In the genomic region with DNA sequence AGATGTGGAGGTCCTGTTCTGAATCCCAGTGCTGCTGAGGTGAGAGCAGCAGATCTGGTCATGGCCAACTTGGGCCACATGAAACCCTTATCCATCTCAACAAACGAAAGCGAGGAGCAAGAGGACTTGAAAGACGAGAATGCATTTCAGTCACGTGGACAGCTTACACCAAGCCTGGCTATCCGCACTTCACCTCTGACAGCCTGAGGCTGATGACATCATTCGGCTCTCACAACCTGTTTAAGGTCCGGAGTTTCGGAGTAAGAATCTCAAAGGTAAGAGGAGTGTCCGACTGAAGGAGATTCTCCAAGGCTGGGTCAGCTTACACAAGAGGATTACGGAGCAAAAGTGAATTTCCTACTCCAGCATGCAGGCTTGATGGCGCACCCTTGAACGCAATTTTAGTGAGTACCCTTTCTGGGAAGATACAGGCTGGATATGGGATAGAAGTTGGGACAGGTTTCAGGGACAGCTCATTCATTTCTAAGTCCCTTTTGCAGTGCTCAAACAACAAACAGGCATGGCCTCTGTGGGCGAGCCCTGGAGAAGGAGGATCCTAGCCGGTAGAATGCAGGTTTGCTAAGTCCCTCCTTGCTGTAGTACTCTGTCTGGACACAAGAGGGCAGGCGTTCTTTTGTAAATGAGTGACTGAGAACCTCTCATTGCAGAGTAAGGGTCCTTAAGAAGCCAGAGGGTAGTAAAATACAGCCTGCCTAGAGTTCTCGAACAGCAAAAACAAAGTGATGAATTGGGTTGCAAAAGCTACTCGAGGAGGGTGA, we compare ENCODE assay signal across 7 mouse cellular contexts. TPM values are rescaled to one million over a fixed set of nuclear protein-coding genes. Genes with fewer than 3 reads are reported as not detected.
DNase-seq lines count a peak whose midpoint lies in the region; ATAC-seq and TF ChIP-seq lines count a peak whose summit lies in the region.

No protein-coding gene starts in this region.

- no peaks in the 10 kb centered on the region for H3K27me3 ChIP-seq in hindbrain, postnatal 0 days (ENCODE audit: insufficient read depth, low read length)
- H3K27me3 ChIP-seq in small intestine, adult 2 months (ENCODE audit: control insufficient read depth, insufficient read depth, low read length), result no peaks in the 10 kb centered on the region

- peak; percentile 48 to 54 for DNase-seq in gastrocnemius, adult 8-10 months (ENCODE audit: low spot score in 2 of 2)
- peak; percentile 88 for DNase-seq in hindbrain, postnatal 0 days (ENCODE audit: low spot score)
- peak; percentile 78 to 89 for DNase-seq in left cerebral cortex, adult 18-20 months (ENCODE audit: low spot score in 2 of 2)

- peak; percentile 81 for TF ChIP-seq CTCF in hindbrain, postnatal 0 days (IDR thresholded peaks at IDR 0.05; ENCODE audit: low read depth)
- TF ChIP-seq CTCF in small intestine, adult 2 months (IDR thresholded peaks at IDR 0.05; ENCODE audit: extremely low read depth, insufficient read length, insufficient replicate concordance, low read depth, low read length), result peak; percentile 55; the same call in 1 of the 2 replicates

- WGBS in hindbrain, postnatal 0 days, result 54% methylated on average over 17 of the region's 17 CpGs
- WGBS in small intestine, adult 2 months, result 57% methylated on average over 17 of the region's 17 CpGs

- H3K4me2 ChIP-seq in hindbrain, postnatal 0 days (ENCODE audit: low read depth, low read length), result 0 out of 2 replicates have a peak overlapping the region, but pooled peaks have one; percentile 13

- H3K4me1 ChIP-seq in hindbrain, postnatal 0 days (ENCODE audit: insufficient read depth, low read length), result no peaks in the 10 kb centered on the region
- peaks cover 3% of the 10 kb centered on the region; the same call in 1 of the 2 replicates for H3K4me1 ChIP-seq in small intestine, adult 2 months (ENCODE audit: control insufficient read depth, insufficient read depth, insufficient read length, low read length)

- H3K36me3 ChIP-seq in hindbrain, postnatal 0 days (ENCODE audit: insufficient read depth, low read length), result no peaks in the 10 kb centered on the region
- H3K36me3 ChIP-seq in small intestine, adult 2 months (ENCODE audit: control insufficient read depth, insufficient read depth, low read length), result peaks cover 1% of the 10 kb centered on the region; the same call in 1 of the 2 replicates

- no peak overlapping the region for H3K27ac ChIP-seq in hindbrain, postnatal 0 days
- no peak overlapping the region for H3K27ac ChIP-seq in small intestine, adult 2 months (ENCODE audit: insufficient read depth, low read depth, low read length)

- H3K9me3 ChIP-seq in hindbrain, postnatal 0 days (ENCODE audit: low read length), result no peaks in the 10 kb centered on the region

- H3K9ac ChIP-seq in hindbrain, postnatal 0 days (replicated peaks; ENCODE audit: low read length), result no peak overlapping the region

- no peak overlapping the region for H3K4me3 ChIP-seq in hindbrain, postnatal 0 days (ENCODE audit: low read length)
- H3K4me3 ChIP-seq in small intestine, adult 2 months (ENCODE audit: low read depth, low read length), result no peak overlapping the region

- TF ChIP-seq POLR2A in small intestine, adult 2 months (IDR thresholded peaks at IDR 0.05; ENCODE audit: low read depth, low read length), result no peak

- ATAC-seq in activated CD4-positive, CD25-positive, alpha-beta regulatory T cell, adult 4 months, result peak; percentile 74
- ATAC-seq in common myeloid progenitor, adult 5-6 weeks (replicated peaks; ENCODE audit: low read depth, poor library complexity, severe bottlenecking), result peak; percentile 94
- ATAC-seq in hindbrain, postnatal 0 days, result peak; percentile 49; the same call in 1 of the 2 replicates
- peak; percentile 81 for ATAC-seq in megakaryocyte, adult 5-6 weeks (ENCODE audit: poor library complexity, severe bottlenecking)

RNA-seq across cellular contexts. Expression of gene Plbd1, which starts 41.2 kb away (rescaled TPM):
- under 1 TPM; 0.83 to 0.97 TPM for polyA plus RNA-seq in activated CD4-positive, CD25-positive, alpha-beta regulatory T cell, adult 4 months (2017; shearing (Covaris generic))
- total RNA-seq in common myeloid progenitor, adult 5-6 weeks (2017), result 5.8 and 9.0 TPM in 2 replicates
- total RNA-seq in gastrocnemius, adult 8-10 months (2022), result 10 to 100 TPM; 10.6 to 17.0 (median 12.5) TPM
- 0.32 TPM in 1 of 2 replicates, not detected in the other for total RNA-seq in hindbrain, postnatal 0 days (2014; rRNA removed)
- 1.3 and 1.4 TPM in 2 replicates for polyA plus RNA-seq in hindbrain, postnatal 0 days (2015; fragmentation: Nextera tagmentation; extraction: Ambion mirVana)
- under 1 TPM; 0.16 to 0.65 TPM for total RNA-seq in left cerebral cortex, adult 18-20 months (2021)
- 346 and 350 TPM in 2 replicates for total RNA-seq in megakaryocyte, adult 5-6 weeks (2015)
- 290 and 300 TPM in 2 replicates for total RNA-seq in megakaryocyte, adult 5-6 weeks (2017)
- polyA plus RNA-seq in small intestine, adult 2 months (2012; rRNA removed), result 23.6 and 84.9 TPM in 2 replicates

Comparison
In these comparisons a context has a peak if more than half of its experiments do, and no peak if none do; other contexts are left out.
1. RNA of gene Plbd1, which starts 41.2 kb away (total RNA-seq): 290 to 350 TPM in megakaryocyte, adult 5-6 weeks; 10.6 to 17.0 TPM in gastrocnemius, adult 8-10 months, 5.8 to 9.0 TPM in common myeloid progenitor, adult 5-6 weeks, 0.16 to 0.65 TPM in left cerebral cortex, adult 18-20 months and 0.32 TPM in hindbrain, postnatal 0 days; every median in the first group is over 10 times any median in the second.
2. Peak in every context shown above with its lines, with median percentiles within 50 percentile points of each other: ATAC-seq and DNase-seq.